Mouse (Mus musculus) small intestine, adult 2 months (tissue): ENCODE results near the gene Il33.

Experiments used
- CTCF ChIP-seq: fragments of 200-500 bp; IDR thresholded peaks from 2 replicates; pipeline ENCODE4 v1.5.1; 2012; ENCODE audit warnings: low read depth, mild to moderate bottlenecking, control low read depth, inconsistent platforms, low read length, moderate library complexity, mixed read lengths; ENCODE audit not compliant: insufficient replicate concordance, insufficient read length; ENCODE audit errors: extremely low read depth
- POLR2A ChIP-seq: fragments of 200-500 bp; IDR thresholded peaks from 2 replicates; pipeline ENCODE4 v1.6.1; 2012; ENCODE audit warnings: low read depth, mild to moderate bottlenecking, control low read depth, inconsistent platforms, low read length, moderate library complexity

DNA sequence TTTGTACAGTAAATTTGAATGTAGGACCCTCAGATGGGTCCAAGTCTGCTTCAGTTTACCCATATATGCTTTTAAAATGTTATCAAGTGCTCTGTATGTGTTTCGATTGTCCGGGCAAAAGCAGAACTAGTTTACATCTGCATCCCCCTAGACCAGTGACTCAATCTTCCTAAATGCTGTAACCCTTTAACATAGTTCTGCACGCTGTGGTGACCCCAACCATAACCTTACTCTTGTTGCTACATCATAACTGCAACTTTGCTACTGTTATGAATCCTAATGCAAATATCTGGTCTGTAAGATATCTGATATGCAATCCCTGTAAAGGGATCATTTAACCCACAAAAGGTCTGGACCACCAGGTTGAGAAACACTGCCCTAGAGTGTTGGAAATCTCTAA is 28.9 kb downstream of the Il33 start:
- no peak for TF ChIP-seq POLR2A
- TF ChIP-seq CTCF, result no peak
